Mouse (Mus musculus) ES-E14 (cell line): ENCODE data around the gene Olfr444. TPM values are rescaled to one million over a fixed set of nuclear protein-coding genes. Genes with fewer than 3 reads are reported as not detected.

Source experiments
- DNase-seq: peaks from one replicate; pipeline ENCODE4 v3.0.0-alpha.2; 2013; ENCODE audit warnings: low read depth, low spot score
- H3K27ac ChIP-seq: 2 replicates; pipeline ENCODE4 v1.5.1; 2012; ENCODE audit warnings: low read depth, mild to moderate bottlenecking, low read length, moderate library complexity, mixed read lengths; ENCODE audit not compliant: poor library complexity, insufficient read depth, severe bottlenecking
- H3K36me3 ChIP-seq: 2 replicates; pipeline ENCODE4 v1.6.1; 2012; ENCODE audit warnings: mild to moderate bottlenecking, low read length, moderate library complexity, mixed read lengths; ENCODE audit not compliant: control insufficient read depth, poor library complexity, insufficient read depth, severe bottlenecking
- H3K4me1 ChIP-seq, 2 experiments: fragments of 150-350 bp in 1 of 2; sonication (generic) in 1 of 2; 2 replicates each; pipeline ENCODE4 v1.6.1; 2012; ENCODE audit warnings: low read length in 2 of 2, mild to moderate bottlenecking in 1 of 2, mixed read lengths in 1 of 2; ENCODE audit not compliant: control insufficient read depth in 2 of 2, insufficient read depth in 2 of 2, poor library complexity in 1 of 2
- H3K4me3 ChIP-seq, 2 experiments: fragments of 150-350 bp in 1 of 2; sonication (generic) in 1 of 2; 2 replicates each; pipeline ENCODE4 v1.5.1; 2012; ENCODE audit warnings: low read length in 2 of 2, low read depth in 1 of 2, mild to moderate bottlenecking in 1 of 2, mixed read lengths in 1 of 2; ENCODE audit not compliant: insufficient read depth in 1 of 2, poor library complexity in 1 of 2, severe bottlenecking in 1 of 2
- H3K9ac ChIP-seq: 2 replicates; pipeline ENCODE4 v1.6.1; 2012; ENCODE audit warnings: low read depth, mild to moderate bottlenecking, low read length, mixed read lengths; ENCODE audit not compliant: poor library complexity, insufficient read depth, severe bottlenecking
- H3K9me3 ChIP-seq: fragments of 150-350 bp; sonication (generic); 2 replicates; pipeline ENCODE4 v1.6.1; 2012; ENCODE audit warnings: low read depth, mild to moderate bottlenecking, low read length; ENCODE audit not compliant: control insufficient read depth, insufficient read depth
- CHD2 ChIP-seq: IDR thresholded peaks from 2 replicates; pipeline ENCODE4 v1.6.1; 2014; ENCODE audit warnings: mild to moderate bottlenecking, low read depth, low read length, inconsistent platforms
- HCFC1 ChIP-seq: IDR thresholded peaks from 2 replicates; pipeline ENCODE4 v1.6.1; 2012; ENCODE audit warnings: low read length, inconsistent platforms, borderline replicate concordance; ENCODE audit not compliant: insufficient read depth
- MAFK ChIP-seq: IDR thresholded peaks from 2 replicates; pipeline ENCODE4 v1.6.1; 2014; ENCODE audit warnings: mild to moderate bottlenecking, low read depth, low read length, inconsistent platforms; ENCODE audit not compliant: insufficient read depth
- ZC3H11A ChIP-seq: IDR thresholded peaks from 2 replicates; pipeline ENCODE4 v1.6.1; 2012; ENCODE audit warnings: low read depth, mild to moderate bottlenecking, inconsistent platforms, low read length, borderline replicate concordance
- ZNF384 ChIP-seq: IDR thresholded peaks from 2 replicates; pipeline ENCODE4 v1.6.1; 2012; ENCODE audit warnings: low read depth, low read length, inconsistent platforms
- in situ Hi-C, 2 experiments: fragments of 600-800 bp; cut with MboI; formaldehyde crosslinking; loops; one replicate each; pipeline ENCODE4 v1.15.1; 2025; ENCODE audit warnings: low sequenced_read_pairs in 2 of 2, inconsistent platforms in 1 of 2; ENCODE audit not compliant: unreplicated experiment in 2 of 2
- total RNA-seq: library from RNA; depleted of rRNA; stranded (reverse); fragments of 300-350 nt; gene quantifications from 2 replicates; pipeline ENCODE4 v1.2.3, GENCODE M21; 2012; rRNA removed

Gene Olfr444
- total RNA-seq: not detected in 2 replicates

- no peaks in the 10 kb centered on the region for H3K4me1 ChIP-seq
- TF ChIP-seq HCFC1: no peak
- TF ChIP-seq CHD2: no peak
- TF ChIP-seq ZC3H11A: no peak
- TF ChIP-seq MAFK: no peak
- no peak for TF ChIP-seq ZNF384
- no peaks in the 10 kb centered on the region for H3K36me3 ChIP-seq
- no peak for DNase-seq
- in situ Hi-C loops: no loop called here
- H3K27ac ChIP-seq: no peak within 1 kb of the TSS
- H3K9ac ChIP-seq: no peak within 1 kb of the TSS
- no peak within 1 kb of the TSS for H3K4me3 ChIP-seq
- H3K9me3 ChIP-seq: no peaks in the 10 kb centered on the region
These were observed at the start of gene Olfr444 for GRCm38 (mm10) chr6:42948767-42949166. Gene Olfr444, plus strand, starts transcription at chr6:42949067.

- H3K9ac ChIP-seq: no peak overlapping the region
- in situ Hi-C loops: no loop called here
- TF ChIP-seq ZC3H11A: no peak
- TF ChIP-seq HCFC1: no peak
- no peak for TF ChIP-seq CHD2
- no peak for TF ChIP-seq ZNF384
- TF ChIP-seq MAFK: no peak
- no peaks in the 10 kb centered on the region for H3K9me3 ChIP-seq
- no peak overlapping the region for H3K4me3 ChIP-seq
- no peak for DNase-seq
- no peaks in the 10 kb centered on the region for H3K36me3 ChIP-seq
- H3K4me1 ChIP-seq: no peaks in the 10 kb centered on the region
- no peak overlapping the region for H3K27ac ChIP-seq
These were observed 48.5 kb upstream of the Olfr444 start for GRCm38 (mm10) chr6:42900345-42900744.

GRCm38 (mm10) chr6:42908578-42908977 is 40.3 kb upstream of the Olfr444 start, which contains the start of gene Olfr447:
Gene Olfr447, plus strand, starts transcription at chr6:42908878.
- no peak for DNase-seq
- in situ Hi-C loops: no loop called here
- Histone ChIP-seq H3K9ac (no peak within 1 kb of the TSS), H3K9me3 (no peaks in the 10 kb centered on the region), H3K36me3 (no peaks in the 10 kb centered on the region), H3K27ac (no peak within 1 kb of the TSS), H3K4me3 (no peak within 1 kb of the TSS), H3K4me1 (no peaks in the 10 kb centered on the region)
- TF ChIP-seq MAFK (no peak), ZNF384 (no peak), ZC3H11A (no peak), HCFC1 (no peak), CHD2 (no peak)

GRCm38 (mm10) chr6:42921077-42921476 is 27.8 kb upstream of the Olfr444 start, which contains the start of gene Olfr446:
Gene Olfr446, plus strand, starts transcription at chr6:42921377.
- in situ Hi-C loops: no loop called here

GRCm38 (mm10) chr6:42980377-42980776 is 31.5 kb downstream of the Olfr444 start:
- Histone ChIP-seq H3K9me3 (no peaks in the 10 kb centered on the region), H3K9ac (no peak overlapping the region), H3K4me3 (no peak overlapping the region), H3K4me1 (no peaks in the 10 kb centered on the region), H3K36me3 (no peaks in the 10 kb centered on the region), H3K27ac (no peak overlapping the region)
- no peak for DNase-seq
- in situ Hi-C loops: no loop called here
- TF ChIP-seq ZC3H11A: no peak
- TF ChIP-seq HCFC1: no peak
- no peak for TF ChIP-seq CHD2
- no peak for TF ChIP-seq ZNF384
- no peak for TF ChIP-seq MAFK

More at GRCm38 (mm10) chr6:42921077-42921476, 27.8 kb upstream of the Olfr444 start, which contains the start of gene Olfr446:
- DNase-seq: no peak
- Histone ChIP-seq H3K9ac (no peak within 1 kb of the TSS), H3K4me1 (no peaks in the 10 kb centered on the region), H3K36me3 (no peaks in the 10 kb centered on the region), H3K4me3 (no peak within 1 kb of the TSS), H3K9me3 (no peaks in the 10 kb centered on the region), H3K27ac (no peak within 1 kb of the TSS)
- no peak for TF ChIP-seq ZC3H11A
- TF ChIP-seq HCFC1: no peak
- TF ChIP-seq MAFK: no peak
- no peak for TF ChIP-seq CHD2
- TF ChIP-seq ZNF384: no peak

Other genes with a start within 250 kb of the Olfr444 start
- gene Tcaf1, start 239.0 kb upstream of the Olfr444 start, total RNA-seq: 12.5 and 19.9 TPM in 2 replicates
- gene Olfr453, start 209.7 kb upstream of the Olfr444 start, total RNA-seq: not detected in 2 replicates
- gene Olfr38, start 192.7 kb upstream of the Olfr444 start, total RNA-seq: not detected in 2 replicates
- gene Olfr452, start 164.0 kb upstream of the Olfr444 start, total RNA-seq: not detected in 2 replicates
- not detected in 2 replicates for gene Olfr450, start 137.1 kb upstream of the Olfr444 start, total RNA-seq
- gene Olfr449, start 114.7 kb upstream of the Olfr444 start, total RNA-seq: not detected in 2 replicates
- not detected in 2 replicates for gene Olfr448, start 58.6 kb upstream of the Olfr444 start, total RNA-seq
- gene Olfr447, start 40.2 kb upstream of the Olfr444 start, total RNA-seq: not detected in 2 replicates
- not detected in 2 replicates for gene Olfr446, start 27.7 kb upstream of the Olfr444 start, total RNA-seq
- gene Olfr441, start 157.3 kb downstream of the Olfr444 start, total RNA-seq: not detected in 2 replicates
- gene Olfr237-ps1, start 197.5 kb downstream of the Olfr444 start, total RNA-seq: not detected in 2 replicates
- gene Olfr437, start 214.2 kb downstream of the Olfr444 start, total RNA-seq: not detected in 2 replicates
- not detected in 2 replicates for gene Olfr13, start 223.1 kb downstream of the Olfr444 start, total RNA-seq
- not detected in 2 replicates for gene Olfr435, start 248.1 kb downstream of the Olfr444 start, total RNA-seq